Mouse (Mus musculus) MEL-GATA-1-ER (cell line): Measurements from ENCODE around the gene Phc2.
A peak's percentile ranks its signal among the peaks of the same experiment; 100 is the strongest.
"Not testable (repeated sequence)": the region's sequence is repeated elsewhere in the genome, so short reads cannot be mapped to it uniquely, and the experiment has no call there.

Source experiments
- DNase-seq: peaks from one replicate; pipeline ENCODE4 v3.0.0-alpha.2; 2012; ENCODE audit warnings: low read depth; ENCODE audit errors: extremely low read depth

Gene Phc2

DNA sequence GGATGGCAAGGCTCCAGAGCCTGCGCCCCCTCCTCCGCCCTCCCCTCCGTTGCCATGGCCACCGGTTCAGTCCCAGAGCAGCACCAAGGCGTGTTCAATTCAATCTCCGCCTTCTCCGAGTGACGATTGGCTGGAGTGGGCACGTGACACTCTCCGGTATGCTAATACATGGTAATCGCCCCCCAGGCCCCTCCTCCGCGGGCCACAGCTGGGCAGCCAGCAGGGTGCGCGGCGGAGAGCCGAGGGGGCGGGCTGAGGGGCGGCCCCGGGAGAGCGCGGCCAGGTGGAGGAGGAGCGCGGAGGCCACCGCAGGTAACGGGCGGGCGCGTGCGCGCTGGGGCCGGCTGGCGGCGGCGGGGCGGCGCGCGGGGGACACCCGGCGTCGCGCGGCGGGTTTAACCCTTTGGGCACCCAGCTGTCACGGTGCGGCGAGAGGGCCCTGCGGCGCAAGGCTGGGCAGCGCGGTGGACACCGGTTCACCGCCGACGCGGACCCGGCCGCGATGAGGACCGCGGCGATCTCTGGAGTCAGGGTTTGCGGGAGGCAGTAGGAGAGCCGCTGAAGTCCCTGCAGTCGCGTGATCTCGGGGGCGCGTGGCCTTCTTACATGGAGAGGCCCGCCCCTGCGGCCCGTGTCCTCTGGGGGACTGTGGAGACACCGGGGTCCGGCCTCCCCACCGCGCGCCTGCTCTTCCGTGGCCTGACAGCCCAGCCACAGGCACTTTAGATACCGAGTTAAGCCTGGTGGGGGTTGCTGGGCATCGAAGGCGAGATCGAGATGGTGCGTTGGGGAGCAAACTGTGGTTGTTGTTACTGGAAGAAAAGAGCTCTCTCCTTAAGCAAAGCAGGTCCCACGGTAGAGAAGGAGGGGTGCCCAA, at the start of gene Phc2:
Phc2 (plus strand) TSS at position 198 of the 877 bp plus-strand sequence.
- no peak for DNase-seq

DNA sequence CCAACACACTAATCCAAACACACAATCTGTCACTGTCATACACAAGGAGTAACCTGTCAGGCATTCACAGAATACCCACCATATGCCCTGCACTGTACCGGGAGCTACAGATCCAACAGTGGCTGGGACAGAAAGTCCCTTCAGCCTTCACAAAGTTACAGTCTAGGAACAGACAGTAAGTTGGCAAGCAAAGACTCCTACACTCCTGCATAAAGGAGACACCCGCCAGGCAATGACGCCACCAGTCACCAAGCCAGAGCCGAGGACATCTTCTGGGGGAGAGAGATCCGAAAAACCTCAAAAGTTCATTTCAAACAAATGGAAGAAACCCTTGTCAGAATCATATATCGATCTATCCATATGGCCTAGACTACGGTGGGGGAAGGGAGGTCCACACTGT, 47.9 kb upstream of the Phc2 start:
- DNase-seq, result no peak

DNA sequence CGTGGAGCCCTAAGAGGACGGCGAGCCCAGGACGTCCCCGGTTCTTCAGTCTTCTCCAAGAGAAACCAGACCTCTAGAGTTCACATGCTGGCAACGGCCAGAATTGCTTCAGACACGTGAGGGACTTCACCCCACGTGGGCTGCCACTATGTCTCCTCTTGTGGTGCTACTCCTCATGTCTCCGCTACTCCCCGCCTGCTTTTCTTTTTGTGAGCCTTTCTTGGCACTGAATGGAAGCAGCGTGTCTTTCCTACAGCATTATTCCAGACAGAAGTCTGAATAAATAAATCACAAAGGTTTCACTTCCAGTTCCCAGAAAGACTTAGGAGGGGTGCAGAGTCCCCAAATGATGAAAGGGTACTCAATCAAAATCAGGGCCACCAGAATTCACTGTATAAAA, 46.8 kb upstream of the Phc2 start:
- no peak for DNase-seq

DNA sequence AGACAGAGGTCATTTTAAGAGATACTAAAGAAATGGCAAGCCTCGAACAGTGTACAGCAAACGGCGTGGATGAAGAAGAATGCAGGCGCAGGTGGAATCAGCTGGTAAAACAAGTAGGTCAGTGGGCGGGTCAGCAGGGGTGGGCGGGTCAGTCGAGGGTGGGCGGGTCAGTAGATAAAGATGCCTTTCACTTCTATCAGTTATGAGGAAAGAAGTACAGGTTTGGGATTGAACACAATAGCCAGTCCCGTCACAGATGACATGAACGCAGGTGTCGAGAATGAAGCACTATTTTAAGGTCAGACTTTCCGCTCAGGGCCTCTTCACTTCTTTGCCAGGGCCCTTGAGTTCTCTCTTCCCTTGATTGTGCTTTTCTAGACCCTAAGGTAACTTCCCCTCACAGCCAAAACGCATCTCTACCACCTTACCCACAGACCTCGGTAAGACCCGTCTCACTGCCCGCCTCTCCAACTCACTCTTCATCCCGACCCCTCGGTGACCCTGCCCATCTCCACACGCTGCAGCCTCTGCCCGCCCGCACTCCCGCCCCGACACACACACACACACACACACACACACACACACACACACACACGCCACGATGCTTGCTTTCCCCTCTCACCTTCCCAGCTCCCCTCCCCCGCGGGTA, 45.1 kb upstream of the Phc2 start:
- no peak for DNase-seq

DNA sequence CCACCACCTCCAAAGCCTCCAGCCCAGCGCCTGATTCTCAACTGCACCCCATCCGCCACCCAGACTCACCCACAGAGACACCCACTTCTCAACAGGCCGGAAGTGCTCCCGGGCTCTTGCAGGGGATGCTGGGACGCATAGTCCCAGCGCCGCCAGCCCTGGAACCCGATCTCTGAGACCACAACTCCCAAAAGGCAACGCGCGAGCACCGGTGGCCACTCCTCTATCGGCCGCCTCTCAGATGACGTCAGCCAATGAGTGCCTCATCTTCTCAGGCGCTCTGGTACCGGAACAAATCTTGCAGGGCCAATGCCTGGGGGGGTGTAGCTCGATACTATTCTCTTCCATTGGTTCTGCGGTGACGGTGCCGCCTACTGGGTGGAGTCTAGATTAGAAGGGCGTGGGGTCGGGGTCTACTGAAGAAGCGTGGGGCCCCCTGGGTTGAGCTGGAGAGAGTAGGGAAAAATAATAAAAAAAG, 44.5 kb upstream of the Phc2 start, which contains the start of gene Zscan20:
Zscan20 (minus strand) TSS at position 174 of the 478 bp plus-strand sequence.
- peak; percentile 98 for DNase-seq

DNA sequence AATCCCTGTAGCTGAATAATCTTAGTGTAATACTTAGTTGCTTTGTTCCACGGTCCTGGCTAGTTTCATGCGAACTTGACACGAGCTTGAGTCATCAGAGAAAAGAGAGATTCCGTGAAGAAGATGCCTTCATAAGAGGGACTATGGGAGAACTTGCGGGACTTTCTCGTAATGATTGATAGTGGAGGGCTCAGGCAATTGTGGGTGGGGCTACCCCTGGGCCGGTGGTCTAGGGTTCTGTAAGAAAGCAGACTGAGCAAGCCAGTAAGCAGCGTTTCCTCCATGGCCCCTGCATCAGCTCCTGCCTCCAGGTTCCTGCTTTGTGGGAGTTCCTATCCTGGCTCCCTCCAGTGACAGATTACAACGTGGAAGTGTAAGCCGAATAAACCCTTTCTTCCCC, 43.8 kb upstream of the Phc2 start:
- no peak for DNase-seq

DNA sequence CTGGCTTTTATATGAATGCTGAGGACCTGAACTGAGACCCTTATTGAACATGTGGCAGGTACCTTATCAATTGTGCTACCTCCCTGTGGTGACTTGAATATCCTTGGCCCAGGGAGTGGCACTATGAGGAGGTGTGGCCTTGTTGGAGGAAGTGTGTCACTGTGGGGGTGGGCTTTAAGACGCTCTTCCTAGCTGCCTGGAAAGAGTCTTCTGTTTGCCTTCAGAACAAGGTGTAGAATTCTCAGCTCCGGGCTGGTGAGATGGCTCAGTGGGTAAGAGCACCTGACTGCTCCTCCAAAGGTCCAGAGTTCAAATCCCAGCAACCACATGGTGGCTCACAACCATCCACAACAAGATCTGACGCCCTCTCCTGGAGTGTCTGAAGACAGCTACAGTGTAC, 42.8 kb upstream of the Phc2 start:
- not testable (repeated sequence) for DNase-seq

DNA sequence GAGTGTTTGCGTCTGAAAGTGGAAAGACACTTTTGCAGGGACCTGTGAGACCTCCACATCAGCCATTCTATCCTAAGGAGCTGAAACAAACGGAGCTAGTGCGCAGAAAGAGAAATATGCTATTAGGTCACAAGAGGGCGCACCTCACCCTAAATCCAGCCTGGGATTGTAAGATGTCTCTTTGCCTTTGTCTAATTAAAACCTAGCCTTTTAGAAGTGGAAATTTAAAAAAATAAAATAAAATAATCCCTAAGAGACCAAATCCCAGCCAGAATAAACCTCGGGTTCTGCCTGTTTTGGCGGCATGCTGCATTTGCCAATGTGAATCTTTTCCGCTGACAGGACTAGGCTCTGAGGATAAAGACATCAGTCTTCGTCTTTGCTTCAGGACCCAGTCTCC, 41.2 kb upstream of the Phc2 start:
- DNase-seq, result peak; percentile 49

DNA sequence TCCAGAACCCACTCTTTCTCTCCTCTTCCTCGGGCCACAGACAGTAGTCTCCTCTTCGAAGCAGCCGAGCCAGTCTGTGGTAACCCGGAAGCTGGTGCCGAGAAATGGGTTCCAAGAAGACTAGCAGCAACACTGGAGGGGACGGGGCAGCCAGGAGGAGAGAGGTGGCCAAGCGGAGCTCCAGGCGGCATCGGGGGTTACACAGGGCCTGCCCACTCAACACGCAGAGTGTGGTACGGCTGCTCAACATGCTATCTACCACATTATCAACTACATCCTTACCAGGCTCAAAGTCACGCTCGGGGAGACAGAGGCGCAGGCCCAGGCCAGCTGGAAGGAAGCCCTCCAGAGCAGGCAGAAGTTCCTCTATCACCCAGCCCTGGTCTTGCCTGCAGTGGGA, 38.7 kb upstream of the Phc2 start:
- DNase-seq, result no peak

DNA sequence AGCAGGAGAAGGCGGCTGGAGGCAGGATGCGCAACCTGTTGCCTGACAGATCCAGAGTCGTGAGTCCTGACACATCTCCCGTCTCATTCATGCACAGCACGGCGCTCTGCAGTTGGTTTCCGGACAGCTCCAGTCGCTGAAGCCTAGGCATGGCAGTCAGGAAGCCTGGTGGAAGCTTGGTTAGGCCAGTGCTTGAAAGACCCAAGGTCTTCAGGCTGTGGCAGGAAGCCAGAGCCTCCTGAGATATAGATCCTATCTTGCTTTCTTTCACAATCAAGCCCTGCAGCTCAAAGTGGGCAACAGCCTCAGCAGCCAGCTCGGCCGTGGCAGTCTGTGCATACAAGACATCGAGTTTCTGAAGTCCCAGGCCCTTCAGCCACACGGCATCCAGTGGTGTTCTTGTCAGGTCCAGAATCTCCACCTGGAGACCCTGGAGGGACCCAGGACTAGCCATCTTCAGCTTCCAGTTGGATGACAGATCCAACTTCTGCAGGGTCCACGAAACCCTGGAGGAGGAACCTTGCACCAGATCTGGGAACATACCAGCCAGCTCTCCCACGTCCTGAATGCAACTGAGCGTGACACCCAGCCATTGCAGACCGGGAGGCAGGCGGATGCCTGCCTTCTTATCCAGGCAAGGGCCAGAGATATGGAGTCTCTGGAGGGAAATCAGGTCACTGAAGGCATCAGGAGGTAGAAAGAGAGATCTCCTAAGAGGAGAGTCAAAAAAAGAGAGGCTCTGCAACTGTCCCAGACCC, 37.0 kb upstream of the Phc2 start:
- DNase-seq, result no peak

DNA sequence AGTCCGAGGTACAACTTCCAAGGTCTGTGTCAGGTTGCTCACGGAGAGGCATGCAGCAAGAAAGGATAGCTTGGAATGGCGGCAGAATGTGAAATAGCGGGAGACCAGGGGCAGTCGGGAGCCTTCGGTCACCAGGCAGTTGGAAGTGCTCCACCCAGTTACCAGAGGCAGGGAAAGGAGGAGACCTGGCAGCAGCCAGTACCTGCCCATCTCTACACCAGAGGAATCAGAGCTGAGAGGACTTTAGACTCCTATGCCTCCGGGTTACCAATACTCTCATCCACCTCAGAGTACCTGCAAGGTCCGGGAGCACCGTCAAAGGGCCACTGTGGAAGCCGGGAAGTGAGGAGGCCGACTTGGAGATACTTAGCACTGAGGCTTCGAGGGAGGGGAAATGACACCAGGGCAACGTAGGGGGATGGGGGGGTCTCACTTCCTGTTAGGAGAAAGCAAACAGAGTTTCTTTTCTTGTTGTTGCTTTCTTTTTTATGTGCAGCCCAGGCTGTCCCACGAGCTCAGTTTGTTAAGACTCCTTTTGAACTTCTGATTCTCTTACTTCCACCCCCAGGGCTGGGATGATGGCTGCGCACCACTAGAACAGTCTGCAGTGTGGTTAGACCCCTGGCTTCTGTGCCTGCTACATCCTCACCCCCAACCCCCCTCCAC, 36.1 kb upstream of the Phc2 start, which contains the start of gene Tlr12:
Tlr12 (minus strand) TSS at position 374 of the 666 bp plus-strand sequence.
- no peak for DNase-seq

DNA sequence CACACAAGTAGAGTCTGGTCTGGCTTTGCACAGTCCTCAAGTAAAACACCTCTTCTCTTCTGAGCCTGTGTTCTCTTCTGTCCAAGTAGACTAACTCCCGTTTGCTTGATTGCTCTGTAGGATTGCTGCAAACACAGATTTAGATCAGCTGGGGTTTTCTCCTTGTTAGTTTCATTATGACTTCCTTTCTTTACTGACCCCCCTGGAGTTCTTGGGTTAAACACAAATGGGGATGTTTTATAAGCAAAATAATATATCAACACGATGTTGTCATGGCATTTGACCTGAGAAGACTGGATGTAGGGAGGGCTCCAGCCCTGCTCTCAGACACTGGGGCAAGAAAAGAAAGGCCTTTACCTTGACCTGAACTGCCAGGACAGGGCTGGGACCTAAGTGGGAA, 35.5 kb upstream of the Phc2 start:
- no peak for DNase-seq

DNA sequence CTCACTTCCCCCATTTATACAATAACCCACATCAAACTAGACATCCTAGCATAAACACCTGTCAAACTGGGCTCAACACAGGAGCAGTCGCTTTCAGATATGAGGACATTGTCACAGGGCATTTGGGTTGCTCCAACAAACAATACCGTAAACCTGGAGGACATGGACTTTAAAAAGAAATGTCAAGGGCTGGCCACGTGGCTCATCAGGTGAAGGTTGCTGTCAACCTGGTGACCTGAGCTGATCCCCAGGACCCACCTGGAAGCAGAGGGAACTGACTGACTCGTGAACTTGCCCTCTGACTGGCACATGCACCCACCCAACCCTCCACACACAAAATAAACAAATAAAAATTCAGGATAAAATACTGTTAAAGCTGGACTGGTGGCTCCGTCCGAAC, 33.9 kb upstream of the Phc2 start:
- no peak for DNase-seq

DNA sequence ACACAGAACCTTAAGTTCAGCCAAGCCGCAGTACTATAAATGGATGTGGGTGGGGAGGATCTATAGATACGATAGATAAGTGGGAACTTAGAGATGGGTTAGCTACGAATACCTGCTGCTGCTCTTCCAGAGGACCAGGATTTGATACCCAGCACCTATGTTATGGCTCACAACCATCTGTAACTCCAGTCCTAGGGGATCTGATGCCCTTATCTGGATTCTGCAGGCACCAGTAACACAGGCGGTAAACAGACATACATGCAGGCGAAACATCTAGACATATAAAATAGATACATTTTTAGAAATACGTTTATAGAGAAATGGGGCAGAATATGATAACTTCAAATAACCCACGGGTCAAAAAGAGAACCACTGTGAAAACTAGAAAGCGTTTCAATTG, 33.4 kb upstream of the Phc2 start:
- no peak for DNase-seq

DNA sequence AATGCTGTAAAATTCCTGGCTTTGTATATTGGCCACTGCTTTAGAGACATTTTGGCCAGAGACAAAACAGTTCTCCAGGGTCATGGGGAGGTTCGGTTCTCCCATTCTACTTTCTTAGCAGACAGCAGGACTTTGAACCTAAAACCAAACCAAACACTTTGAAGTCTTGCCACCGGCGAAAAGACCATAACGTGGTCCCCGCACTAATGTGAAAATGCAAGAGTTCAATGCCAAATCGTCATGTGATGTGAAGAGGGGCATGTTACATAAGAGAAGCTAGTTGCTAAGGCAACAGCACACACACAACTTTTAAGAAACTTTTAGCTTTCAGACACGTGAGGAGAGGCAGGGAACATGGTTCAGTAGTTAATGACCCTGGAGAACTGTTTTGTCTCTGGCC, 19.1 kb upstream of the Phc2 start:
- no peak for DNase-seq

DNA sequence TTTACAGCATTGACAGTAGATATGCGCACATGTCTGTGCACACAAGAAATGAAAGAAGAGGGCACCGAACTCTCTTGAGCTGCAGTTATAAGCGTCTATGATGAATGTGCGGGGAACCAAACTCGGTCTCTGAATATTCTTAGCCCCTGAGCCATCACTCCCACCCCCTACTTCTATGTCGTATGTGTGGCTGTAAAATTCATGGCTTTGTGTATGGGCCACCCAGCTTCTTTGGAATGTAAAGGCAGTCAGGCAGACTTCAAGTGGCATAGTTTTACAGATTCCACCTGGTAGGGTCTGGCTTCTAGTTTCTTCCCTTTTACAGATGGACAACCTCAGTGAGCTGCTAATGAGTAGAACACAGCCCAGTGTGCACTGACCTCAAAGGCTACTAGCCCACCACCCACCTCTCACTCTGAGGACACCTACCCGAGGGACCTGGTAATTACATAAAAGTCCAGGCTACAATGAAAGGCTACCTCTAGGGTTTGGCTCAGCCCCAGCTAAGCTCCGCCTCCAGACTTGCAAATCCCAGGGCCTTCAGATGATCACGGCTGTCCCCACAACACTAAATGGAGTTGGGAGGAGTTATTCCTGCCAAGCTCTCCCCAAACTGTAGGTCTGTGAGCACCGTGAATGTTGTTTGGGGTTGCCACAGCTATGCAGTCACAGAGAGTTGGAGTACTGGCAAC, 18.5 kb upstream of the Phc2 start:
- no peak for DNase-seq

DNA sequence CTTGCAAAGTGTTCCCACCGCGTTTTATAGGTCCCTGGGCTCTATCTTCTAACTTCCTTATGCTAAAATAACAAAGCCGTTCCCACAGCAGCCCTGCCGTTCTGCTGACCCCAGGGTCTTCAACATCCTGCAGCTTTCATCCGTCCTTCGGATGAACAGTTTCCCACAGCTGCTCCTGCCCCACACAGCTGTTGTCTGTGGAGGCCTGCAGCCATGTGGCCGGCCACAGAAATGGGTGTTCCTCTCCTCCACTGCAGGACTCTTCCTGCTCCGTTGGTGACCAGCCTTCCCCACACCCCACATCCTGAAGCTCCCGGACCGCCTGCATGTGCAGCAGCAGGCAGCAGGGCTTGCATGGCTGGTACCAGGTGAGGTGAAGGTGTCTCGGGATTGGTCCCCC, 17.3 kb upstream of the Phc2 start:
- no peak for DNase-seq

DNA sequence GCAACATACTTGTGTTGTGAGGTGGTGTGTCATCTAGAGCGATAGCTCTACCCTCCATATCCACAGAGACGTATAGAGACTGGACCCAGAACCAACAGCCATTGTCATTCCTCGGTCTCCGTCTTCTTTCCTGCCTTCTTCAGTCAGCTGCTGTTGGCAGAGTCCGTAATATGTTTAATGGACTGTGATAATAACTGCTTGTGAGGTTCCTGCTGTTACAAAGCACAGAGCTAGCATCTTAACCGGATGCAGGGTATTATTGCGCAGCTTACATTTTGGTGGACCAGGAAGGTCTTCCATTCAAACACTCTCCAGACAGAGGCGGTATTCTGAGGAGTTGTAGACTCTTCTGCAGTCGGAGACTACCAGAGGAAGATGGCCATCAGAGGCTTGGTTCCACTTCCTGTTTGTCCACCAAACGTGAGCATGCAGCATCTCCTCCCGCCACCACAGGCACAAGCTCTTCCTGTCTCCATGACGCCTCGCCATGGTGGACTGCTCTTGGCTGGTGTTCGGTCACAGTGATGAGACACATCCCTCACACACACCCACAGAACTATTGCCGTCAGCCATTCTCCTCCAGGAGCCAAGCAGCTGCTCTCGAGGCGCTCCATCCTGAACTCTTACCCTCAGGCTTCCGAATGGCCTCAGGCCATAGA, 16.1 kb upstream of the Phc2 start:
- no peak for DNase-seq

DNA sequence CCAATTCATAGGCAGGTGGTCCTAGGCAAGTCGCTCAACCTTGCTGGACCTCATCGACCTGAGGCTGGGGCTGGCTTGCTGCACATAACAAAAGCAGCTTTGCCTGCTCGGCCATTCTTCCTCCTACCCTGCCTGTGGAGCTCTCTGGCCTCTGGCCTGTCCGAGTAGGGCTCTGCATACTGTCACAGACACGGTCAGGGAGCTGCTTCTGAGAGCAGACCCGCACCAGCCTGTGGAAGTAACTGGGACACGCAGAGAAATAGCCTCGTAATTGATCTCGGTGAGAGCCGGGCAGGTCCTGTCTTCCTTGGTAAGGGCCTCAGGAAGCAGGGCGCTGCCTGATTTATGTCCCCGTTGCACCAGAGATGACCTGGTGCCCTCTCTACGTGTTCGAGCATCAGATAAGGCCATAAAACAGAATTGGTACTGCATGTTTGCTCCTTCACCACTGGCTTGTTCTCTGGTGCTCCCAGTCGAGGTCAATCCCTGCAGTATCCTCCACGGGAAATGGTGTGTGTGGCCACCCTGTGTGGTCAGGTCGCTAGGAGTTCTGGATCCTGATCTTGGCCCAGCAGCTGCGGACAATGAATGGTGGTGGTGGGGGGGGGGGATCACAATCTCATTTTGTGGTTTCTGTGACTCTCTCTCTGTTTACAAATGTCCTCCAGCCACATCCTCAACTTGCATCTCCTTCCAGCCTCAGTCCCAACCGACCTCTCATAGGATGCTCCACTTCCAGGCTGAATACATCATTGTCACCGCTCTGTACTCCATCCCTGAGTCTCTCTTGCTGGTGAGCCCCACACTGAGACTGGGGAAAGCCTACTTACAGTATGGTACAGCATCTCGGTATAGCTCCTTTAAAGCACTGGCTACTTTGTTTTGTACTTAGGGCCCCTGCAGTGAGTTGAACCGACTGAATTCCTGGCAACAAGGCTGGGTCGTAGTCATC, 12.5 kb upstream of the Phc2 start:
- no peak for DNase-seq
